Mouse (Mus musculus) Muller cell, postnatal 12 days (primary cell): ENCODE results near the gene Arpp21.

Experiments
- DNase-seq: peaks from one replicate; pipeline ENCODE4 v3.0.0-alpha.2; 2015; ENCODE audit errors: inconsistent ontology term

The Arpp21 gene

DNA sequence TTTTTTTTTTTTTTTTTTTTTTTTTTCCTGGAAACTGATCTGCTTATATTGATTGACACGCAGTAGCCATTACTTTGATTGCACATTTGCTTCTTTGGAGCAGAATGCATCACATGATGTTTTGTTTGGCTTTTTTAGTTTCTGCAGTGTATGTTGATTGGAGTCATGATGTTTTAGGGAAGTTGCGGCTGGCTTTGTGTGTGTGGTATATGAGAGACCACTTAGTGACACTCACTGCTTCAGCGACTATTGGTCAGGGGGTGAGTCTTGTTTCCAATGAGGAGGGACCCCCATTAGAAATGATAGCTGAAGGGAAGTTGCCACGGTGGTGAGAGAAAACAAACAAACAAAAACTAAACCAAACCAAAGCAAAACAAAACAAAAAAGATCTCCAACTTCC lies 55.7 kb downstream of the Arpp21 start:
- no peak for DNase-seq

DNA sequence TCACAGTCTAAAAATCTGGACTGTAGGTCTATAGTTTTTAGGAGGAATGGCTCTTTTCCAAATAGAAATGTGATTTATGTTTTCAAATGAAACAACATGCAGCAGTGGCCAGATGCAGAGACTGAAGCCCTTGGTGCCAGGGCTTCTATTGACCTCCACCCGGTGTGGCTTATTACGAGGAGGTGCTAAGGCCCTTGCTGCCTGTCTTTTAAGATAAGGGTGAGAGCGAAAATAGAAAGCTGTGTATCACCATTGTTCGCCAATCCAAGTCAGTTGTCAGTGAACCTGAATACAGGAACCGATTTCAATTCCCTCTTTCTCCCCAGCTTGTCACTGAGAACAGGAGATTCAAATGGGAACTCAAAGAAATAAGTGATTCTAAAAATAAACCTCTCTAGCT lies 57.3 kb downstream of the Arpp21 start:
- DNase-seq = no peak

DNA sequence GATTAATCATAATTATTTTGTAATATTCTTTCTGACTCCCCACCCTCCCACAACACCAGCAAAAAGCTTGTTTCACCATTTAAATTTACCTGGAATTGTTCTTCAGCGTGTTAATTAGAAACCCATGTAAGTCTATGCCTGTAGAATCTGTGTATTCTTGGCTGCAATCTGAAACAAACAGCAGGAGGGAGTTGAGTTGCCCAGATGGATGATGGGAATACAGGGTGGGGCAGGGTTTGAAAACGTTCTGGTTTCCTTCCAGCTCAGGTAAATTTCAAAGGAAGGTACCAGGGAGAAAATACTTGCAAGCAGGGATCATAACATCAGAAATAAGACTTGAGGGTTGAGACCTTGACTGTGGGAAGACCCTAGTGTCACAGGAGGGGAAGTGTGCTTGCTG lies 58.2 kb downstream of the Arpp21 start:
- no peak for DNase-seq

DNA sequence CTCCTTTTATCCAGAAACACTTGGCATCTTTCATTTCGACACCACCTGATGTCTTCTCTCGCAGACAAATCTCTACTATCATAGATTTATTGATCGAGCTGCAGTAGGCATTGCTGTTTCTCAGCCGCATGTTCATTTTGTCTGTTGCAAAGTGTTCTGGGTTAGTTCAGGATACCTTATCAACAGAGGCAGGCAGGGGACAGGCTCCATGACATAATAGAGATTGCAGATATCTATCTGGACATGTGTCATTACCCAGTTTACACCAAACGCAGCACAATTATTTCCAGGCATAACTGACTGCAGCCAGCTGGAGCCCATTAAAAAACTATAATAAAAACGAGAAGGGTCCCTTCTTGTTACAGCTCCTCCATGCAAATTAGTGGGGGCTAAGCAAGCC lies 59.4 kb downstream of the Arpp21 start:
- no peak for DNase-seq

DNA sequence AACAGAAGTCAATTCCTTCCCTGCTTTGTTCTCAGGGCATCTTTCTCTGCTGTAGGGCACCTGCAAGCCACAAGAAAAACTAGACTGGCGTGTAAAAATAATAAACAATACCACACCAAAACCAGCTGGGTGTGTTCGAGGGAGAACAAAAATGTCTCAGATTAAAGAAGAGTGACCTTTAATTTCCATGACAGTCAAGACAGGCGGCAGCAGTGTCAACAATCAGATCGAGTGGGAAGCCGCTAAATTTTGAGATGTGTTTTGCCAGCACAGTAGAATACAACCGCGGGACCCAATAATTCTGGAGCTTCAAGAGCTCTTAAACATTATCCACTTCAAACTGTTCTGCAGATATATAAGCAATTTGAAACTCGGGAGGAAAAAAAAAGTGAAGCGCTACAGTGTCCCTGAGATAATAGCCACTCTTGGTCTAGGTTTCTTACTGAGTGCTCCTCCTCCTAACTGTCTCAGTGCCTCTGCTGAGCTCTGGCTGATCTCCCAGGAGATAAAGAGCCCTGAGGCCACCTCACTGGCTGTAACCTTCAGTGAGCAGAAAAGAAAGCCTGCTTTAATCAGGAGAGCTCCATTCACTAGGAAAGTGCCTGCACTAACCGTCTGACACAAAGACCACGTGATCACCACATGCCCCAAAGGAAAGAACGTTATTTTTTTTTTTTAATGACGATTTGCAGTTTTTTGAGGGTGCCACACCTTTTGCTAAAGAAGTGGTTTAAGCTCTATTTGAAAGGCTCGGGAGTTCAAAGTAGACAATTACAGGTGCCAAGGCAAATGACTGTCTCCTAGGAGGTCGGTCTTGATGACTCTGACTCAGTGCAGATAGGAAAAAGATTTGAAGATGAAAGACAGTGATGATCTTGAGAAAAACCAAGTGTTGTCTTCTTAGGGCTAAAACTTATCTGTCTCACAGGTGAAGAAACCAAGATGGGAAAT lies 61.1 kb downstream of the Arpp21 start:
- peak; percentile 30 for DNase-seq

DNA sequence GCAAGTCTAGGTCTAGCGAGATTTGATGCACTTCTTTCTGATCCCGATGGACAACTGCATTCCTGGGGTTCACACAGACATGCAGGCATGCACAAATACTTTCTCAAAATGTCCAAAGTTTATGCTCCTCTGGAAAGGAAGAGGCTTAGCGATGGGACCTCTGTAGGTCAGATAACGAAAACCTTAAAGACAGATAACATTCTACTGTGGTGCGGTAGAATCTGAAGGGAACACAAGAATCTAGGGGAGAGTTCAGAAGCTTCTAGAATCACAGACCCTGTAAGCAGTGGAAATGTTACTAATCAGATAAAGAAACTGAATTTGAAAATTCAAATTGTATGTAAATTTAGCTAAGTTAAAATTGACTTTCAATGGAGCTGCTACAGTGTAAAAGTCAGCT lies 62.0 kb downstream of the Arpp21 start:
- DNase-seq = no peak

DNA sequence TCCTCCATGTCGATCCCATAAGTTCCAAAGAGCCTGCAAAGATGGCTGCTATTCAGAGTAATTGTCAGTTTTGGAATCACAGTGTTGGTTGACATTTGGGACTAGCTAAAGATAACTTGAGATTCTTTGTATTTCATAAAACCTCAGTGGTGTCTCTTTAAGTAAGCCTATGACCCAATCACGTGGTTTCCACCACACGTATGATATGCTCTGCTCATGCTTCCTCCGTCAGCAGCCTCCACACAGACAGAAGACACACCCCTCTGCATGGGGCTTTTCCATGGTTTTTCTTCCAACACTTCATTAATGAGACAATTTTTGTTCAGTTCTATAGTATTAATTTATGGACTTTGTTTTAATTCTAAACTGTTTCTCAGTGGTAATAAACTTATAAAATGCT lies 71.1 kb downstream of the Arpp21 start:
- DNase-seq = no peak

DNA sequence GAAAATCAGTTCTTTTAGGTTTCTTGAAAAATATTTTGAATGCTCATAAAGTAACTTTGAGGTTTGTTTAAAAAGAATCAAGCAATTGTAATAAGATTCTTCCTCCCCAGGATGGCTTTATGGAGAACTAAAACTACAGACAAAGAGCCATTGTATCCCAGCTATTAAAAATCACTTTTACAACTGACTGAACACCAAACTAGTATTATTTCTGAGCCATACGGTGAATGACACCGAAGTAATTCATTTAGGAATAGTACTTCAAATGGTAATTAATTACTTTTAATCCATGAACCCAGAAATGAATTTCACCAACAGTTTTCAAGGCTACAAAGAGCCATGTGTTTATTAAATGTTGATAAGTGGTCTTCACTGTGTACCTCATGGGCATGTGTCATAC lies 74.8 kb downstream of the Arpp21 start:
- DNase-seq = peak; percentile 61

DNA sequence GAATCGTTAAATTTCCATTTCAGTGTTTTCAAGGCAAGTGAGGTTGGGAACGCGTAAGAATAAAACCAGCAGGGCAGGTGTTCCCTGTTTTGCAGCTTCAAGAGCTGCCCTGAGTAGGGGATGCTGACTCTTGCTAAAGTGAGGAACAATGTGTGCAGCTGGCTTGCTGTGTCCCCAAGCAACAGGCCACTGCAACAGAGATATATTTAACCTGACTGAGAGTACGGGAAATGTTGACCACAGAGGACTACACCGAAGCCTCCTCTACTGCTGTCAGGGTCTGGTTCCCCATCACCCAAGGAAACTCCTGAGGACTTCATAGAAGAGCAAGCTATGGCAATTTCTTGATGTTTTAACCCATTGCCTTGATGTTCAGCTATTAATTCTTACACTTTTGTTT lies 81.8 kb downstream of the Arpp21 start:
- no peak for DNase-seq

DNA sequence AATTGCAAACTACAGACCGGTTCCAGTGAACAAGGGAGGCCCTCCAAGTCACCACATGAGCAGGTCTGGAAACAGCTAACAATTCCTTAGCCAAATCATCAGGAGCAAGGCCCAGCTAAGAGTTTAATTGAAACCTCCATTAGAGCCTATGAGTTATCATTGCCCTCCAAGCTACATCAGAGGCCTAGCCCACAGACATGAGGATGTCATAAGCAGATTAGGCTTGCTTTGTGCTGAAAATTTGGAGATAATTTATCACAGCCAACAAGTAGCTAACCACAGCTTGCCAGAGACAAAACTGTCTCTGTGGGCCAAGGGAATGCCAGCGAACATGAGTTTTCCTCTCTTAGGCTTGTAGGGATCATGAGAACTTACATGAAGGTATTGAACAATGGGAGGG lies 83.0 kb downstream of the Arpp21 start:
- DNase-seq = no peak

DNA sequence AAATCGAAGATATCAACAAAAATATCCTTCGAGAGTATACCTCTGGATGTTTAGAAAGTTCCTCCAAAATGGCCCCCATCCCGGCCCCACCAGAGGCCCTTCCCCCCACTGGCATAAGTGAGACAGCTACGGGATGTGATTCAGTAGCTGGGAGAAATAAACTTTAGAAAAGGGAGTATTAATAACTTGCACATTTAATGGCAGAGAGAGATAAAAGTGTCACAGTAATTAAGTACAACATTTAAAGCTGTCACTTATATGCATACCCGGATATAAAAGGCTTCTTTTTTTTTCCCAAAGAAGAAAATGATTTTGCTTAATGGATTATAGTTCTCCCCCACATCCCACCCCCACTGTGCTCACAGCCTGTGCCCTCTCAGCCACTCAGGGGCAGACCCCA lies 84.6 kb downstream of the Arpp21 start:
- no peak for DNase-seq

DNA sequence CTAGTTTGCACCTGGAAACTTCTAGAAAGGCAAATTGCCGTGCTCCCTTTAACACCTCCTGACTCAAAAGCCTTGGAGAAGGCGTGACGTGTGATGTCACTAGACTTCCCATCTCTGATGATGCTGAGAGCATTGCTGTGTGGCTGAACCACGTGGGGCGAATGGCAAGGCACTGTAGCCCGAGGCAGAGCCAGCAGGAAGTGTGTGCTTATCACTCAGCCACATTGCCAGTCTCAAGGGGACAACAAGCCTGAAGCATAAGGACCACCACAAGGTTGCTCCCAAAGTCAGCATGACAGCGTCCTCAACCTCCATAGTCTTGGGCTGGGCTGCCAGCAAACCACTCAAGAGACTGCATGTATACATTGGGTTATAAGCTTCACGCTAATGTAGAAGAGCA lies 95.1 kb downstream of the Arpp21 start:
- DNase-seq = no peak

DNA sequence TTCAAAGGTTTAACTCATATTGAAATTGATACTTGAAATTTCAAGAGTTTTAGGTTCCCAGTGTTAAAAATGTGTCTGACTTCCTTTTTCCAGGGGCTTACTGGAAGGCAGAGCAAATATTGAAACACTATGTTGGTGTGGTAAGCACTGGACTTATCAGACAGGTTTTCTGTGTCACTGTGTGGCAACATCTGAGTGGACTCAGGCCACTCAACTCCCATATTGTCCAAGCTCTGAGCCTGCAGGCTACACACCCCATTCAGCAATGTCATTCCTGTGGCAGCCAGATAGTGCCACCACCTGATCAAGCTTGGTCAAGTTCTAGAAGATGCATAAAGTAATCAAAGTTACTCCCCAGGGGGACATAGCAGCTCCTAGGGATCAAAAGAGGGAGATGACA lies 97.9 kb downstream of the Arpp21 start:
- DNase-seq = no peak

DNA sequence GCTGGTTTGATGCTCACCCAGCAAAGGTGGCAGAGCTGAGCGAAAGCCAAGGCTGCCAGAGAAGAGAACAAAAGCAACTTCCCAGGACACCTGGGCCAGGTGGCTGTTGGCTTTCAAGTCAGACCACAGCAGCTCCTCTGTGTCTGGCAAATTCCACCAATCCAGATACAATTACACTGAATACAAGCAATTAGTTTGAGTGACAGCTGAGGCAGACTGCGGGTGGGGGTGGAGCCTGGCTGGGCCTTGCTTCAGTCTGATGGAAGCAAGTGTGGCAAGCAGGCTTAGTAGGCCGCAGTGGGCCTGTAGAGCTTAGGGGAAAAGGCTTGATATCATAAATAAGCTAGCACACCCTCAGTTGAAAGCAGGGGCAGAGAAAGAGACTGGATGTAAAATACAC lies 104.9 kb downstream of the Arpp21 start:
- peak; percentile 77 for DNase-seq

DNA sequence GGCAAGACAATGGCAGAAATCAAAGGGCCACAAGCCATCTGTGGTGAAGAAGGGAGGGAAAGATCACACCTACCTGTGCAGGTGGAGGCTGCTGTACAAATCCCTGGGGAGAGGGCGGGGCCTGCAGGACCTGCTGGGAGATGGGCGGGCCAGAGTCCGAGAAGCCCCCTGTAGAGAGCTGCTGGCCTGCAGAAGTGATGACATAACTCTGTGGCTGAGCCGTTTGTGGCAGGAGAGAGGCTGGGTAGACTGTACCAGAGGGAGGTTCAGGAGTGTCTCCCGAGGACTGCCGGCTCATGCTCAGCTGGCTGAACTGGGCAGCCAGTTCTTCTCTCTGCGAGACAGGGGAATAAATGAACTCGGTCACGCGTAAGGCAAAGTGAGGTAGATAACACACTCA lies 111.1 kb downstream of the Arpp21 start:
- peak; percentile 11 for DNase-seq

DNA sequence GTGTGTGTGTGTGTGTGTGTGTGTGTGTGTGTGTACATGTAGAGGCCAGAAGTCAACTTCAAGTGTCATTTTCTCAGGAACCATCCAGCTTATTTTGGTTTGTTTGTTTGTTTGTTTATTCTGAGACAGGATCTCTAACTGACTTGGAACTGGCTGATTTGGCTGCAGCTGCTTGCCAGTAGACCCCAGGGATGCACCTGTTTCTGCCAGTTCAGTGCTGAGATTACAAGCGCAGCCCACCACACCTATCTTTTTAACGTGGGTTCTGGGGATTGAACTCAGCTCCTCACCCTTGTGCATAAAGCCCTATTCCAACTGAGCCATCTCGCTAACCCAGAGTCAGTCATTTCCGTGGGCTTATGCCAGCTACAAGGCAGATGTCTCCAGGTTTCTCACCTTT lies 111.6 kb downstream of the Arpp21 start:
- DNase-seq = no peak

DNA sequence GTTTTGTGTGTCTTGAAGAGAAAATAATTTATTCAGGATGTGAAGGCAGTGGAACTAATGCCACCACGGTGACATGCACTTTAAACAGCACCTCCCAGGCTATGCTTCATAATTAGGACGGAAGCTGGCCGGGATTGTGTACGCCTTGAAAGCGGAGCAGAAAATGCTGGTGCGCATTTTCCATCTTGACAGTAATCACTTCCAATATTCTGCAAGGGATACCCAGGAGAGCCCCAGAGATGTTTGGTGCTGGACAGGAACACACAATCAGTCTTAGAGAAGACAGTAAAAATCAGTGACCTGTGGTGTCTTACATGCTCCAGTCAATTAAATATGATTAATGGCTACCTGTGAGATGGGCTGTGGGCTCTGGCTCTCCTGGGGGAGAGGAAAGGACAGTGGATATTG lies 112.3 kb downstream of the Arpp21 start:
- DNase-seq = peak; percentile 81

DNA sequence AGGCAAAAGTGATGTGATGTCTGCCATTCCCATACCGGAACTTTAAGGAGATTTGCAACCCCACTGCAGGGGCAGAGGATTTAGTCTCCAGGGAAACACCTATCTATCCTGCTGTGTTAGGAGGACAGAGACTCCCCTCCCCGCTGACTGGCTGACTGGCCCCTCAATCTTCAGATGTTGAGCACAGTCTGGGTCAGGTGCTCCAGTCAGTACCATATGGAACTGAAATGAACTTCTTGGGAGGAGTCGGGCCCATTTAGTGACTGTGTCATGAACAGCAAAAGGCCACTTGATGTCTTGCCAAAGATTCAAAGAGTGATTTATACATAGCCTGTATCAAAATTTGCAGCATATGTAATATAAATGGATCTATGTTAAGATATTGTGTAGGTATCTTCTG lies 116.2 kb downstream of the Arpp21 start:
- no peak for DNase-seq

DNA sequence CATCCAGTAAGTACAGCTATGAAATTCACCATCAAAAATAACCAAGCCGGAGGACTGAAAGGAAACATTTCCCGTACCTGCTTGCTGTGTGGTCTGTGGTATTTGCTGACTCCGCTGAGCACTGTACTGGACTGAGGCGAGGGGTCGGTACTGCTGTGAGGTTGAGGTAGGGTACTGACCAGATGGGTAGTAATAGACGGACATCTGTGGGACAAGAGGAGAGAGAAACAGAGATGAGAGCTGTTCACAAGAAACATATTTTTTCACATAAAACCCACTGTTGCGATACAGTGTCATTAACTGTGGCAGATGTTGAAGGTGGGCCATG lies 116.7 kb downstream of the Arpp21 start:
- DNase-seq = no peak

DNA sequence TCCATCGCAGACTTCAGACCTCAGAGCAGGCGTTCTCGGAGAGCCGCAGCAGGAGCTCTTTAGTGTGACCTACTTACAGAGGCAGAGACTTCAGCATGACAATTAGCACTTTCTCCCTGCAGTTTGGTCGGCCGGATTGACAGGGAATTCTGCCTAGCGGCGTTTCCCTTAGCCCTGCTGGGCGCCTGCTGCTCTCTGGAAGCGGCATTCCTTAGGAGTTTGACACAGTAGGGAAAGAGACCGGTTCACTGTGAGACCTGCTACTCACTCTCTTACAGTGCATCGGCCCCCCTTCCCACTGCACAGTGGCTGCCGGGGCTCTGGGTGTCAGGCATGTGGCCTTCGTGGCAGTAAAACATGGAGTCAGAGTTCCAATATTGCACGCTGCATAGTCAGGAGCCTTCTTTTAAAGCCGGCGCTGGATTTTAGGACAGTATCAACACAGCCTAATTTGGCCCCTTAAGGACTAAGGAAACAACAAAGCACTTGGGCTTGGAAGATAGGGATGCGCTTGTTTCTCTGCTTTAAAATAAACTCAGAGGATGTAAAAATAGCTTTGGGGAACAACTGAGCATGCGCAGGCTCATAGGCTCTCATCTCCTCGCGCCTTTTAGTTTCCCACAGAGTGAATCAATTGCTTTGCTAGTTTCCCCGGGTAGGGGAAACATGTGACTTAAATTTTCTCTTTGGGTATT lies 117.2 kb downstream of the Arpp21 start:
- DNase-seq = peak; percentile 92

DNA sequence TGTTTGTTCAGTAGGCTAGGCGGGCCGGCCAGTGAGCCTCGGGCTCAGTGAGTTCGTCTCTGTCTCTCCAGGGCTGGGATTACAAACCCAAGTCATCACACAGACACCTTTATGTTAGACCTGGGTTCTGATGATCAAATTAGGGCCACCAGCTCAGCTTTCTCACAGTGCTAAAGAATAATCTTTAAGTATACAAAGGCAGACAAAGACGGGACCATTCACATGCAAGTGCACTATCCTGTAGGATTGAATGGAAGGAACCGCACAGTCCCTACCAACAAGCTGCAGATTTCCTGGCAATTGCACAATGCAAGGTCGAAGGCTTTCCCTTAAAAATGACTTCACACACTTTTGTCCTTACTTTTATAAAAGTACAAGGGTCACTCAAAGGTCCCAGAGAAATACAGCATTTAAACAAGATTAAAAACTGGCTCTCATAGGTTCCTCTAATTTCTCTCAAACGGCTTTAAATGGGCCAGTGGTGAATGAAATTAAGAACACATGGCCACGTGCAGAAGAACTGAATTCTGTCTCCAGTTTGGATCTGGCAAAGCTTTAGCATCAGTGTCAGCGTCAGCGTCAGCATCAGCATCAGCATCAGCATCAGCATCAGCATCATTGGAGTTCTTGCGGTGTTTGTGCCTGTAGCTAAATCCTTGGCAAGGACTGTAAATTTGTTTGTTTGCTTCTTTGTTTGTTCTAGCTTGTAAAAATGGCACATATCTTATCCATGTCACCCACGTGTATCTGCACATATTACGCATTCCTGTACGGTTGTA lies 117.9 kb downstream of the Arpp21 start:
- no peak for DNase-seq

DNA sequence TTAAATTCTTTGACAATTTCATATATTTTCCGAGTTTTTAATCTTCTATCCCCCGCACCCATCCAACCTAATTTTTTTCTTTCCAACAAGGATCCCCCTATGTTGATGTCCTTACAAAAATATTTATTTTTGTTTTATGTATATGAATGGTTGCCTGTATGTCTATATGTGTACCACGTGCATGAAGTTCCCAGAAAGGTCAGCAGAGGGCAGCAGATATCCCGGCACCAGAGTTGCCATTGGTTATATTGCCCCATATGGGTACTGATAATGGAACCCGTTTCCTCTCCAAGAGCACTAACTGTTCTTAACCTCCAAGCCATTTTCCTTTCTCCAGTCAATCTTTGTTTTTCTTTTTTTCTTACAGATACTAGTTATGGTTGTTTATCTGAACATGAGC lies 124.1 kb downstream of the Arpp21 start:
- DNase-seq = no peak

DNA sequence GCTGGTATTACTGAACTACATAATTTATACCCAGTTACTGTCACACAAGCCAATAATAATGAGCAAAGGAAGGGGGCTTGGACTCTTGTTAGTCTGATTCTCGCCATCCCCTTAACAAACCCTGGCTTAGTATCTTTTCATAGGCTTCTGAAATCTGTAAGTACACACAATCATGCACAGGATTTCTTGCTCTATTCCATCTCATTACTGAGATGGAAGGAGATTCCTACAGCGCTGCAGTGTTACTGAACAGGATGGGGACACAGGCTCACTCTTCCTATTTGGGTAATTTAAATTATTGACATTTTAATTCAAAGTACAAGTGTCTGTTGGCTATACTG lies 132.9 kb downstream of the Arpp21 start:
- DNase-seq = no peak
